ENCODE assay signal across 8 mouse cellular contexts in the genomic region with DNA sequence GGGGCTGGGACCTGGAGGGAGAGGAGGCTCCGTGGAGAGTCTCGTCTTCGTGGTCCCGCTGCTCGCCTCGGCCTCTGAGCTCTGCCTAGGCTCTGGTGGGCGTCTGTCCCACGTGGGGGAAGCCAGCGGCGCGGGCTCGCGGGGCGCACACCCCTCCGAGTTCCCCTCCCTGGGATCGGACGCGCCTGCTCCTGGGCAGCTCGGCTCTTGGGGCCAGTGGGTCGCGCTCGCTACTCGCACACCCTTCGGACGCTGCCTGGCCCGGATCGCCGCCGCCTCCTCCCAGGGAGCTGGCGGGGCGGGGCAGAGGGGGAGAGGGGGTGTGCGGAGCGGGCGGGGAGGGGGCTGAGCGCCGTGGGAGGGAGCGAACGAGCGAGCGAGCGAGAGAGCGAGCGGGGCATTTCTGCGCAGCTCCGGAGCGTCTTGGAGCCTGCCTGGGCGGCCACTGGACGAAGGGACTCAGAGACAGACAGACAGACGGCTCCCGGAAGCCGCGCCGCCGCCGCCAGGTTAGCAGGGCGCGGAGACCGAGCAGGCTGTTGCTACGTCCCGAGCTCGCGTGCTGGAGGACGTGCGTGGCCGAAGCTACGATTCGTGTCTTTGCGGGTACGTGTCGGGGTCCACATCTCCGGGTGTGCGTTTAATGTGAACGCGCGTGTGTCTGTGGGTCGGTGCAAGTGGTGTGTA. TPM values are rescaled to one million over a fixed set of nuclear protein-coding genes. Genes with fewer than 3 reads are reported as not detected.
A peak's percentile ranks its signal among the peaks of the same experiment; 100 is the strongest.
DNase-seq lines count a peak whose midpoint lies in the region; ATAC-seq and TF ChIP-seq lines count a peak whose summit lies in the region.

Epb41l1 (plus strand) TSS at position 216 of the 687 bp plus-strand sequence.

- H3K36me3 ChIP-seq in ES-E14 (ENCODE audit: control insufficient read depth, insufficient read depth, low read length, poor library complexity, severe bottlenecking) = no peaks in the 10 kb centered on the region
- no peaks in the 10 kb centered on the region for H3K36me3 ChIP-seq in forebrain, embryonic 12.5 days (replicated peaks)
- no peaks in the 10 kb centered on the region for H3K36me3 ChIP-seq in hindbrain, embryonic 10.5 days

- H3K9ac ChIP-seq in ES-E14 (ENCODE audit: insufficient read depth, low read depth, low read length, poor library complexity, severe bottlenecking) = peak within 1 kb of the TSS; percentile 74
- H3K9ac ChIP-seq in forebrain, embryonic 12.5 days = peak within 1 kb of the TSS; percentile 75

- under 1% methylated on average over 59 of the region's 76 CpGs for WGBS in forebrain, embryonic 12.5 days
- under 1% methylated on average over 76 of the region's 76 CpGs for WGBS in hindbrain, embryonic 10.5 days

- no peak for DNase-seq in ES-E14 (ENCODE audit: low read depth, low spot score)
- peak; percentile 79 for DNase-seq in adrenal gland, postnatal 25 days
- peak; percentile 74 for DNase-seq in hindbrain, embryonic 10.5 days (ENCODE audit: low spot score)
- peak in 1 of 2 experiments; percentile 42 for DNase-seq in layer of hippocampus, postnatal 25 days (ENCODE audit: extremely low spot score in 1 of 2, low spot score in 1 of 2)
- DNase-seq in lung, postnatal 25 days (ENCODE audit: low spot score) = peak; percentile 62
- DNase-seq in ovary, postnatal 36 days (ENCODE audit: low spot score) = peak; percentile 76
- DNase-seq in spleen, adult 12 weeks (ENCODE audit: low spot score) = no peak

- H3K27ac ChIP-seq in ES-E14 (ENCODE audit: insufficient read depth, low read depth, low read length, poor library complexity, severe bottlenecking) = peak within 1 kb of the TSS; percentile 11; the same call in 1 of the 2 replicates
- peak within 1 kb of the TSS; percentile 74 for H3K27ac ChIP-seq in forebrain, embryonic 12.5 days
- H3K27ac ChIP-seq in hindbrain, embryonic 10.5 days = peak within 1 kb of the TSS; percentile 87

- peaks cover 19 to 28% of the 10 kb centered on the region in 2 experiments for H3K4me1 ChIP-seq in ES-E14 (ENCODE audit: control insufficient read depth in 2 of 2, insufficient read depth in 2 of 2, low read length in 2 of 2, poor library complexity in 1 of 2)
- peaks cover 27% of the 10 kb centered on the region for H3K4me1 ChIP-seq in forebrain, embryonic 12.5 days
- H3K4me1 ChIP-seq in hindbrain, embryonic 10.5 days (replicated peaks) = peaks cover 30% of the 10 kb centered on the region

- H3K4me3 ChIP-seq in ES-E14 (ENCODE audit: insufficient read depth in 1 of 2, low read depth in 1 of 2, low read length in 2 of 2, poor library complexity in 1 of 2, severe bottlenecking in 1 of 2) = peak within 1 kb of the TSS; percentile 72 to 88
- peak within 1 kb of the TSS; percentile 68 for H3K4me3 ChIP-seq in forebrain, embryonic 12.5 days (replicated peaks)
- H3K4me3 ChIP-seq in hindbrain, embryonic 10.5 days = peak within 1 kb of the TSS; percentile 75

- in situ Hi-C loops in ES-E14 (cut with MboI; ENCODE audit: low sequenced_read_pairs in 2 of 2, unreplicated experiment in 2 of 2) = no loop called here

- ATAC-seq in forebrain, embryonic 12.5 days (ENCODE audit: low FRiP score) = peak; percentile 77

- no peaks in the 10 kb centered on the region for H3K9me3 ChIP-seq in ES-E14 (ENCODE audit: control insufficient read depth, insufficient read depth, low read depth, low read length)
- H3K9me3 ChIP-seq in forebrain, embryonic 12.5 days = no peaks in the 10 kb centered on the region
- no peaks in the 10 kb centered on the region for H3K9me3 ChIP-seq in hindbrain, embryonic 10.5 days

- H3K4me2 ChIP-seq in forebrain, embryonic 12.5 days = peak within 1 kb of the TSS; percentile 97

- peaks cover 71% of the 10 kb centered on the region for H3K27me3 ChIP-seq in forebrain, embryonic 12.5 days
- peaks cover 81% of the 10 kb centered on the region for H3K27me3 ChIP-seq in hindbrain, embryonic 10.5 days (ENCODE audit: insufficient read depth, poor library complexity, severe bottlenecking)

TF ChIP-seq in ES-E14, 5 proteins besides CTCF, POLR2A, EP300 and RAD21:
- no peak for TF ChIP-seq ZC3H11A (IDR thresholded peaks at IDR 0.05; ENCODE audit: borderline replicate concordance, low read depth, low read length)
- TF ChIP-seq MAFK (IDR thresholded peaks at IDR 0.05; ENCODE audit: insufficient read depth, low read depth, low read length) = no peak
TF ChIP-seq in ES-E14: peak in this region for 0.

RNA-seq across cellular contexts. Expression of gene Epb41l1, which starts in this region (rescaled TPM):
- total RNA-seq in ES-E14 (2012; rRNA removed) = 20.5 and 27.3 TPM in 2 replicates
- total RNA-seq in adrenal gland, postnatal 25 days (2021) = 76.2 and 78.8 TPM in 2 replicates
- polyA plus RNA-seq in forebrain, embryonic 12.5 days (2016; fragmentation: Nextera tagmentation; extraction: Ambion mirVana) = 4.1 and 4.4 TPM in 2 replicates
- 1.0 and 2.1 TPM in 2 replicates for polyA plus RNA-seq in hindbrain, embryonic 10.5 days (2016; fragmentation: Nextera tagmentation; extraction: Ambion mirVana)
- 100 to 1,000 TPM; 310 to 347 TPM for total RNA-seq in layer of hippocampus, postnatal 25 days (2021)

Comparison
In these comparisons a context has a peak if more than half of its experiments do, and no peak if none do; other contexts are left out.
1. DNase-seq: peak in adrenal gland, postnatal 25 days (single experiment), hindbrain, embryonic 10.5 days (single experiment), lung, postnatal 25 days (single experiment) and ovary, postnatal 36 days (single experiment); none in ES-E14 (single experiment) and spleen, adult 12 weeks (single experiment).
2. H3K27ac ChIP-seq: peak in every context shown above with its lines; median percentile 87 in hindbrain, embryonic 10.5 days; 74 in forebrain, embryonic 12.5 days; 11 in ES-E14.
3. Peak in every context shown above with its lines, with median percentiles within 50 percentile points of each other: H3K4me3 ChIP-seq.